Mouse (Mus musculus) testis, adult 2 months (tissue): ENCODE measurements around the gene Rexo1.
A peak's percentile ranks its signal among the peaks of the same experiment; 100 is the strongest.

Source experiments
- CTCF ChIP-seq: fragments of 200-500 bp; IDR thresholded peaks from 2 replicates; pipeline ENCODE4 v1.5.1; 2012; ENCODE audit warnings: low read depth, mild to moderate bottlenecking, inconsistent platforms, low read length, moderate library complexity; ENCODE audit not compliant: control insufficient read depth, insufficient read depth, insufficient replicate concordance
- POLR2A ChIP-seq: fragments of 200-500 bp; IDR thresholded peaks from 2 replicates; pipeline ENCODE4 v1.6.1; 2012; ENCODE audit warnings: low read depth, mild to moderate bottlenecking, inconsistent platforms, low read length, moderate library complexity; ENCODE audit not compliant: control insufficient read depth

DNA sequence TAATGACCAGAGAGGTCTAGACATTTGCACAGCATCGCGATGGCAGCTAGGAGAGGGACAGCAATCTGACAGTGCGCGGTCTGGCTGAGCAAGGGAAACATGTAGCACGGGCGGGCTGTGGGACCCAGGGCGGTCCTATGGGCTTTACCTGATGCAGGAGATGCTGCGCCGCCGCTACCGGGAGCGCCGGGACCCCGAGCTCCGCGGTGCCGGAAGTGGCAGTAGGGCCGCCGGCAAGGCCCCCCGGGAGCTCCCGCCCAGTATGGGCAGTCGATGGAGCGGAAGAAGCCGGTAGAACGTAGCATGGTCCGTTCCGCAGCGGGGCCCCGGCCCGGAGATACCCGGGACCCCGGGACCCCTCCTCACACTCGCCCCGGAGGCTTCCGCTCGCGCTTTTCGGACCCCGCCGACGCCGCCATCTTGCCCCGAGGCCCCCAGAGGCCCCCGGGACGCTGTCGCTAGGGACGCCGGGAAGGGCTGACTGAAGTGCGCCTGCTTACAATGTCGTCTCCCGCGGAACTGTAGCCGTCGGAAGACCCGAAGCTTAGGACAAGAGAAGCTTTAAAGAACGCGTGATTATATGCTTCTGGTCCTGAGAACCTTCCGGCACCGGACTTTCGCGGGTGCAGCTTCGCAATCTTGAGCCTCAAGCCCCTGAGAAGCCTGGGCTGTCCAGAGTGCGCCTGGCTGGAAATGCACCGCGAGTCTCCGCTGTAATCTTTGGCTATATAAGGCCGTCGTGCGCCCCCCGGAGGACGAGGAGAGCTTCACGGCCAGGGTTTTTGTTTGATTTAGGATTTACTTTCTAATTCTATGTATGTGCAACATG, at the start of gene Rexo1:
- TF ChIP-seq CTCF (peak; percentile 51; the same call in 1 of the 2 replicates), POLR2A (peak; percentile 38)
